Mouse (Mus musculus): ENCODE measurements around the gene Rad52. TPM values are rescaled to one million over a fixed set of nuclear protein-coding genes. Genes with fewer than 3 reads are reported as not detected.

Rad52 gene
- 10 to 100 TPM; 31.4 to 40.8 TPM for total RNA-seq (2021)

DNA sequence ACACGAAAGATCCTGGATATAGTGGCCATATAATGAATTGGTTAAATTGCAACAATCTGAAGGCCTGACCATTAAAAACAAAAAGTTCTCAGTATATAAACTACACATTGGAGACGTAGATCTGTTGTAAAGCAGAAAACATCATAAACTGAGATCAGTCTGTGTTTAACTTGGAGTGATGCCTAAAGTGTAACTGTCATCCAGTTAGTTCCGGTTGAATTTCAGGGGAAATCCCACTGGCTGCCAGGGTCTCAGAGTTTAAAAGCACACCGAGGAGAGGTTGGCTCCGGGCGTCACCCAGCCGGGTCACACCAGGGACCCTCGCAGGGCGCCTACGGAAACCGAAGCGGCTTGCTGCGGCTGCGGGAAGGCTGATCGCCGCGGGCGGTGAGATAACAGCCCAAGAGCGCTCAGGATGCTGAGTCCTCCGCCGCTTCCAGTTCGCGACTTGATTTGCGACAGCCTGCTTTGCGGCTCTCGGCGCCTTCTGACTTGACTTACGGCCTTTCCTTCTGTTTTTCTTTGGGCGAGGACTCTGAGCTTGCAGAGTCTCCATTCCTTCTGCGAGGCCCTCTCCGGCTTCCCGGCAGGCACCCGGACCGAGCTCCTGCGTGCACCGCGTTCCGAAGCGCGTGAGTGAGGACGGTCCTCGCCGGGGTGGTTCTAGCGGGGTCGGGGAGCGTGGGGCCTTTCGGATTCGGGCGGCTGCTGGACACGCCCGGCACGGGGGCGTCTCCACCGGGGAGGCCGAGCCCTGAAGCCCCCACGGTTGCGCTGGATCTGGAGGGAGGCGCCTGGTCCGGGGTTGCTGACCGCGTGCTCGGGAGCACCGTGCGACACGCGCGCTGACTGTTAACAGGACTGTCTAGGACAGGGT is at the start of gene Rad52:
TSS of gene Rad52 (plus strand) at position 495 of the 877 bp plus-strand sequence.
- DNase-seq (ENCODE audit: extremely low spot score in 1 of 2, low spot score in 1 of 2): peak; percentile 73 to 75

DNA sequence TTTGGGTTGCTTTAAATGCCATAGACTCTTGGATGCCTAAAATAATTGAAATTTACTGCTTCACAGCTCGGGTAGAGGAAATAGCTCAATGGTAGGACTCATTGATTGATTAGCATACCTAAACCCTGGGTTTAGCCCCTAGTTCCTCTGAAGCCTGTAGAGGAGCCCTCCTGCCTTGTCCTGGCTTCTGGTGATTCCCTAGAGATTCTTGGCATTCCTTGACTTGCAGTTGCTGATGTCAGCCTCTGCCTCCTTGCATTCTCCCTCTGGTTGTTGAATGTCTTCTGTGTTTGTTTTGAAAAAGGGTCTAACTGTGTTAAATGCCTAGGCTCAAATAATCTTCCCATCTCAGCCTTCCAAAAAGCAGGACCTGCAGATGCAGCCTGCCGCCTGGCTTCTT is 48.3 kb upstream of the Rad52 start:
- no peak for DNase-seq (ENCODE audit: extremely low spot score in 1 of 2, low spot score in 1 of 2)

DNA sequence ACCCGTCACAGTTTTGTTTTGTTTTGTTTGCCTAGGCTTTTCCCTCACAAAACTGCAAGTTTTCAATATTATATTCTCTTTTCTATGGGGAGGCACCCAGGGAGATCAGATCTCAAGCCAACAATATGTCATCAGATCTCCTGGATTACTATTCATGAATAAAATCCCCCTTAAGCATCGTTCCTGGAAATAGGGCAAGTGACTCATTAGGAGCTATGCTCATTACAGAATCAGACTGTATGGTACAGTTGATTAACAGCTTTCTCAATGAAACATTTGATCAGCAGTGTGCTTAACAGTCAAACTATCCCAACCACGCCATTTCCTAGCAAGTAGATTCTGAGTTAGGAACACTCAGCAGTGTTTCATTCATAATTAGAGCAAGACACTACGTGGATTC is 47.0 kb upstream of the Rad52 start:
- DNase-seq (ENCODE audit: extremely low spot score in 1 of 2, low spot score in 1 of 2): no peak

DNA sequence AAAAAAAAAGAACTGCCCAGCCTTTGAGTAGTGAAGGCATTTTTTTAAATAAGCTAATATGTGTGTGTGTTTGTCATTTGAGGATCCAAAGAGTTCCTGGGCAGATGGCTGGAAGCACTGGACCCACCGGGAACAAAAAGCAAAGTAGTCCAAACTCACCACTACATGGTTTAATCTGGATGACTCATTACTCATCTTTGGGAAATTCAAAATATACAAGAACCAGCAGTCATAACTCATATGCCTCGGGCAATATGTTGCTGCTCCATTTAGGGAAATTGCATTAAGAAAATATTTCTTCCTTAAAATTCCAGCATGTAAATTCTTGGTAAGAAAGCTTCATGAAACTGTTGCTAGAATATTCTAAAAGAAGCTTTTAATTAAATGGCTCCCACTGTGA is 42.3 kb upstream of the Rad52 start:
- DNase-seq (ENCODE audit: extremely low spot score in 1 of 2, low spot score in 1 of 2): no peak

DNA sequence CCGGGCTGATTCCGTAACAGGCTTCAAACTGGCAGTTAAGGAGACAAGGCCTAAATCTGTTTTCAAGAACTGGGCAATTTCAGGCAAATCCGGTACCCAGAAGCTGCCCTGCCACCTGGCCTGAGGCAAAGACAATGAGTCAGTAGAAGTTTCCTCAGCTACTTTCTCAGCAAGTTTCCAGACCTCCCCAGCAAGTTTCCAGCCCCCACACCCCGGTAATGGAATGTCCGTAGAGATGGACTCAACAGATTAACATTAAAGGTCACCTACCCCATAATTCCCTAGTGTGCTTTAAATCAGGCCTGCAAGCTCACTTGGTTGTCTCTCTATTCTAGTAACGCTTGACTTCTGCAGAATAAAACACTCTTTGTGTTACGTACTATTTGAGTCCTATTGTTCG is 41.0 kb upstream of the Rad52 start:
- DNase-seq (ENCODE audit: extremely low spot score in 1 of 2, low spot score in 1 of 2): no peak

DNA sequence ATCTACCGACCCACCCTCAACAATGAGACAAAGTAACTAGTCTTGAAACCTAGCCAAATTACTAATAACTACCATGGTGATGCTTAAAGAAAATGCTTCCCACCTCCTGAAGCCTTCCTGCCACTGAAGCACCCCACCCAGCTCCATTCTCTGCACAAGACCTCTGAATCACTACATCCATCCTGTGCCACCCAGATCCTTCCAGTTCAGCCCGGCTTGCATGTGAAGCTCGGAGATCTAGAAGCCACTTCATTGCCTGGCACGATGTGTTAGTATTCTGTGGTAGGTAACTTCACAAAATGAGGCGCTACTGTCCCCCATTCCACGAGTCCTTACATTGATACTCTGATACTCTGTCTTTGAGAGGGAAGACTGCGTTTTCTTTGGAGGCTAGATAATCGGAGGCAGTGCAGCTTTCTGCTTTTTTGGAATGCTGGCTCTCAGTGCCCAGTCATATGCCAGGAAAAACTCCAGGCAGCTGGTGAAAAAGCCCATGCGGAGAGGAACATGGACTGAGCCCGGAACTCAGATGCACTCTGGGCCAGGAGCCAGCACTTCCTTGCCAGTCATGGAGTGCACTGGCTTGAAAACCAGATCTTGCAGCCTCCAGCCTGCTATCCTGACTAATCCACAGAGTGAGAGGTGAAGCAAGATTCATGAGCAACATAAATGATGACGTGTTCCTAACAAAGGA is 38.0 kb upstream of the Rad52 start:
- DNase-seq (ENCODE audit: extremely low spot score in 1 of 2, low spot score in 1 of 2): peak; percentile 56 to 80

DNA sequence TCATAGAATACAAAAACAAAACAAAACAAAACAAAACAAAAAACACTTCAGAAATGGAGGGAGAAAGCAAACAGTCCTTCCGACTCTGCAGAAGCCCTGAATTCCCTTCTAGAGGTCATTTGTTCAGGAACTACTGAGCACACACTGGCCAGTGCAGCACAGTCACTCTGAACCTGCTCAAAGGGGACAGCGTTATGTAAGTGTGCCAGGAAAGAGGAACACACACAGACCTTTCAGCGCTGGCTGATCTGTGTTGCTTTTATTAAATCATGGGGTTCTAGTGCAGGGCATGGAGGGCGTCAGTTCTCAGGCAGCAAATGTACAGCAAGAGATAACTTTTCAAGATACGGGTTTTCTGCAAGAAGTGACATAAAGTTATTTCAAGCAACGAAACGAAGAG is 19.3 kb upstream of the Rad52 start:
- no peak for DNase-seq (ENCODE audit: extremely low spot score in 1 of 2, low spot score in 1 of 2)

DNA sequence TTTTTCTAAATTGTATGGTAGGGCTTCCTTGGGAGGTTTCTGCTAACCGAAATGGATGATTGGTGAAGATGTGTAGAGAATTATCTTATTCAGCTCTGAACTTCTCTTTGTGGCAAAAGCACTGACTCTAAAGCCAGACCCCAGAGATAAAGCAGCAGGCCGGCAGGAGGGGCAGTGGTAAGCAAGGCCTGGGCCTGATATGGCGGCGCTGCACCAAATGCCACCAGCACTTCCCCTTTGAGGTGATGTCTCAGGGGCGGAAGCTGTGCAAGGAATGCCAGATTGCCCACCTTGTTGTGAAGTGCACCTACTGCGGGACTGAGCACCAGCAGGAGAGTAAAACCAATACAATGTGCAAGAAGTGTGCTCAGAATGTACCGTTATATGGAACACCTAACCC is 9.8 kb upstream of the Rad52 start:
- no peak for DNase-seq (ENCODE audit: extremely low spot score in 1 of 2, low spot score in 1 of 2)

DNA sequence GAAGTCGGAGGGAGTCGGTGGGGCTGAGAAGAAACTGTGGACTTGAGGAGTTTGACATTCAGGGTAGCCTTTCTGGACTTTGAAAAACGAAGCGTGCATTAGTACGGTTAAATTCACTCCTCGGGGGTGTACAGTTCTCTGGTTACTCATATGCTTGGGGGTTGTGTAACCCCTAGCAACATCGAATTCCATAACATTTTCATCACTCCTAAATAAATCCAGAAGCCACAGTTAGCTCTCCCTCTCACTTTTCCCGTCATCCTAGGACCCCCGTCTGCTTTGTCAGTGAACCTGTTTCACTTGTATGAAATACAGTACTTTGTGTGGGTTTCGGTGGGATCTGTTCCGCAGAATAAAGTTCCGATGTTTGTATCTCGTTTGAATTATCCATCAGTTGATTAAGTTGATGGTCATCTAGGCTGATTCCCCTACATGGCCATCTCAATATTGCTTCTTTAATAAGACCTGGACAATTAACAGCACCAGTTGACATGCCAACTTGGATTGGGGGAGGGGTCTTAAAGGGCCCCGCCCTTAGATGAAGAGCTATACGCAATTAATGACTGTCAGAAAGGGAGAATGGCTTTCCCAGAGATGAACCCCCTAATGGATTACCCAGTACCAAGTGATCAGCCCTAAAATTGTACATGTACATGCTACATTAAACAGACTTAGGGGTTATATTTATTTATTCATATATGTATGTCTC is 737 bp downstream of the Rad52 start:
- no peak for DNase-seq (ENCODE audit: extremely low spot score in 1 of 2, low spot score in 1 of 2)

DNA sequence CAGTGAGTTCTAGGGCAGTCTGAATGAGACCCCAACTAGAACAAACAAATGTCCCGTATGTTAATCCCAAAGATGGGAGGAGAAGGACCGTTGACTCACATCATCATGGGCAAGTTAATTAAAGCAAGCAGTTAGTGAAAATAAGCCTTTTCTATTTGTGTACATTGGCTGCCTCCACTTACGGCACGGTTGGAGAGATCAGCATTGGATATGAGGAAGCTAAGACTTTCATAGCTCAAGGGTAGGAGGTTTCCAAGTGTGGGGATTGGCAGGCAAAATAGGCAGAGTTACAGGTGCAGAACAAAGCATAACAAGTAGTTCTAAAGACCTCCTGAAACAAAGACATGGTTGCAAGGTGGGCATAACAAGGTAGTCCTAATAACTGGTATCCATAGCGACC is 3.0 kb downstream of the Rad52 start:
- no peak for DNase-seq (ENCODE audit: extremely low spot score in 1 of 2, low spot score in 1 of 2)

DNA sequence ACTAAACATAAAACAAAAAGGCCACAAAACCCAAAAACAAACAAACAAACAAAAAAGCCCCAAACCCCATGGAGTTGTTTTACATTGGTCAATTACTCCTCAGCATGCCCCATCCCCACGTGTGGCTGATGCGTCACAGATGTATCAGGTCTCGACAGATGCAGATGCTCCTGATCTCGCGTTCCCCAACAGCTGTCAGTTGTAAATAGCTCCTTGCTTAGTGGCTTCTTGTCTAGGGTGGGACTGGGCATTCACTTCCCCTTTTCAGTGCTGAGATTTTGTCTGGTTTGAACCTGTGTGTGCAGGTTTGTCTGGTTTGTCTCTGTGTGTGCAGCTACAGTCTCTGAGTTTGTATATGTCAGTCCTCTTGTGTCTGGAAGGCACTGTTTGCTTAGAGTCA is 9.5 kb downstream of the Rad52 start:
- DNase-seq (ENCODE audit: extremely low spot score in 1 of 2, low spot score in 1 of 2): no peak

DNA sequence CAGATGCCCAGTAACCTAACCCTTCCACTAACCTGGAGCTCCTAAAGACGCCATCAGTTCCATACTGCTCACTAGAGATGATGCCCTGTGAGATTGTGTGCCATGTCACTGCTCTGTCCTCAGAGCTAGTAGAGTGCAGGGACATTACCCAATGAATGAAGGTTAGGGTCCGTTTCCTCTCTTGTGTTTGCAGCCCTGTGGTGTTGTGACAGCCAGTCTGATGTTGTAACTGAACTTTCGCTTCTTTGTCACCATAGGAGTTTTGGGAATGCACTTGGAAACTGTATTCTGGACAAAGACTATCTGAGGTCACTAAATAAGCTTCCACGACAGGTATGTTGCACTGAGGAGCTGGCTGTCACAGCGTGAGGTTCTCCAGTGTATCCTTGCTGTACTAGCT is 13.2 kb downstream of the Rad52 start:
- no peak for DNase-seq (ENCODE audit: extremely low spot score in 1 of 2, low spot score in 1 of 2)

DNA sequence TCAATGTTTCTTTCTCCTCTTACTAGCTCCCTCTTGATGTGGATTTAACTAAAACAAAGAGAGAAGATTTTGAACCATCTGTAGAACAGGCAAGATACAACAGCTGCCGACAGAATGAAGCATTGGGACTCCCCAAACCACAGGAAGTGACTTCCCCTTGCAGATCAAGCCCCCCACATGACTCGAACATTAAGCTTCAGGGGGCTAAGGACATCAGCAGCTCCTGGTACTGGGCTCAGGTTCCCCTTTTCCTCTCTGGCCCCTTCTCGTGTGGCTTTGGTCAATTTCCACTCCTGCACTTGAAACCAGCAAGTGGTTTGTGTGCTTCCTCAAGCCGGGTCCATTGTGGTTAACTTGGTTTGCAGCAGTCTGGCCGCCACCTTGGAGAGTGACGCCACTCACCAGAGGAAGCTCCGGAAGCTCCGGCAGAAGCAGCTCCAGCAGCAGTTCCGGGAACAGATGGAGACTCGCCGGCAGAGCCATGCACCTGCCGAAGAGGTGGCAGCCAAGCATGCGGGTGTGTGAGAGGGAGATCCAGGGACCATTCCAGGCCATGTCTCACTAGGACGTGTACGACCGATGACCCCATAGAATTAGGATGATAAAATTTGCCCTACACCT is 16.2 kb downstream of the Rad52 start:
- peak in 1 of 2 experiments; percentile 11 for DNase-seq (ENCODE audit: extremely low spot score in 1 of 2, low spot score in 1 of 2)

DNA sequence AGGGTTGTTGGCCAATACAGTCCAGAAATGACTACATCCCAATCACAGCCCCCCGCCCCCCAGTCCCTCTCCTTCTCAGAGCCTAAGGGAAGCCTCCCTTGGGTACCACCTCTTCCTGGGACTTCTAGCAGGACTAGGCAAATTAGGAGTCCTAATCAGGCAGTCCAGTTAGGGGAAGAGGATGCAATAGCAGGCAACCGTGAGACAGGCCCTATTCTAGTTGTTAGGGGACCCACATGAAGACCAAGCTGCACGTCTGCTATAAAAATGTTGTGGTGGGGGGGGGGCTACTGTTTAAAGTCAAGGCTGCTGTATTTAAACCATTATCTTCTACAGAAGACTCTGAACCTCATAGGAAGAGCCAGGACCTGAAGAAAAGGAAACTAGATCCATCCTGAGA is 19.6 kb downstream of the Rad52 start:
- no peak for DNase-seq (ENCODE audit: extremely low spot score in 1 of 2, low spot score in 1 of 2)

DNA sequence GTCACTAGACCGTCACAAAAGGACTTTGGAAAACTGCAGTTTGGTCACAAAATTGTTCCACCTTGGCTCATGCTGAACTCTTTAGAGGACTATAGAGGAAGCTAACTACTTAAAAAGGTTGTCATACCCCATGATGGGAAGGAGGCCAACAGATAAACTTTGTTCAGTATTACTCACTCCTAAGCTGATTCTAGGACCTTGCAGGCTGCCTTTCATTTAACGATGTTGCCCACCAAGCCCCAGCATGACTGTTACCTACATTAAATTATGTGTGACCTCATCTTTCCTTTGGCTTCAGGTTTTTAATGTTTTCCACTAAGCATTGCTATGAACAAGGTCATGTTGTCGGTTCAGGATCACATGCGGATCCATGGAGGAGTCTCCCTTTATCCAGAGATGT is 20.0 kb downstream of the Rad52 start:
- DNase-seq (ENCODE audit: extremely low spot score in 1 of 2, low spot score in 1 of 2): no peak

DNA sequence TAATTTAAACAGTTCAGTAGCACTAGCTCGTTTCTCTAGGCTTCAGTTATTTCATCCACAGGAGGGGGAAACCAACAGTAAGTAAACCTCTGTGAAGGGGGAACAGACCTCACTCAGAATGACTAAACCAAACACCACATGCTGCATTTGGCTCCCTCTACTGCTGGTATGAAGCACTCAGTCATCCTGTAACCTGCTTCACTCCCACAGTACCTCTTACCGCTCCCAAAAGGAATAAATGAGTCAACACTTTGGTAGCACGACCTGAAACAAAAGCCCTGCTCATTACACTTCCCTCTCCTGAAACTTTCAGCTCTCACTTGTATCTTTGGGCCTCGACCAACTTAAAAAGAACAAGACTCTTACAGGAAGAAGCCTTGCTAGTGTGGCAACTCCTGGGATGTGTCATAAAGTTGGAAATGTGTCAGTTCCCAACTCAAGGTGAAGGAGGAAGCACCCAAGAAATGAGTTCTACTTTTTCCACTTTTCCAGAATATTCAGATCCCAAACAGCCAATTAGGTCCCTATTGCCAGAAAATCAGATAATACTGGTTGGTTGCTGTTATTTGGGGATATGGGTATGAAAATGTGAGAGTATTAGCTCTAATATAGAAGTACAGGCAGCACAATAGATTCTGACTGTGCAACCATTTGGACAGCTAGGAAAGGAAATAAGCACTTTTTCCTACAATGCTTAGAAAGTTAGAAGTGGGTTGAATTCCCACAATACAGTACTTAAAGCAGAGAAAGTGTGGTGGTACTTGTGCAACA is 21.9 kb downstream of the Rad52 start:
- peak in 1 of 2 experiments; percentile 15 for DNase-seq (ENCODE audit: extremely low spot score in 1 of 2, low spot score in 1 of 2)
